Mouse (Mus musculus): Measurements from ENCODE around the gene Cks1b. TPM values are rescaled to one million over a fixed set of nuclear protein-coding genes. Genes with fewer than 3 reads are reported as not detected.

The Cks1b gene
- polyA plus RNA-seq, 1 experiment from 2014 or later, result 495 TPM

- Histone ChIP-seq H3K4me3 (ENCODE audit: low read depth, low read length) (no peak overlapping the region), H3K27ac (ENCODE audit: low read depth, low read length) (no peak overlapping the region), H3K4me1 (replicated peaks; ENCODE audit: control insufficient read depth, insufficient read depth, low read length) (peaks cover 4% of the 10 kb centered on the region; the same call in 1 of the 2 replicates), H3K27me3 (ENCODE audit: control insufficient read depth, insufficient read depth, low read length) (no peaks in the 10 kb centered on the region), H3K9ac (ENCODE audit: low read length) (no peak overlapping the region; the same call in 1 of the 2 replicates), H3K9me3 (ENCODE audit: control insufficient read depth, low read length) (no peaks in the 10 kb centered on the region), H3K36me3 (ENCODE audit: control insufficient read depth, insufficient read depth, low read length) (no peaks in the 10 kb centered on the region), H3K4me2 (ENCODE audit: low read depth, low read length, severe bottlenecking) (no peak overlapping the region)
- DNase-seq (ENCODE audit: low spot score) (no peak), ATAC-seq (replicated peaks; ENCODE audit: low FRiP score) (no peak)
- WGBS, result 51% methylated on average over 12 of the region's 12 CpGs
Measured at GRCm38 (mm10) chr3:89384331-89385076, 33.7 kb downstream of the Cks1b start.

- ATAC-seq (replicated peaks; ENCODE audit: low FRiP score) (no peak), DNase-seq (ENCODE audit: low spot score) (no peak)
- no peak overlapping the region for H3K27ac ChIP-seq (ENCODE audit: low read depth, low read length)
- no peak overlapping the region for H3K4me3 ChIP-seq (ENCODE audit: low read depth, low read length)
- no peaks in the 10 kb centered on the region for H3K36me3 ChIP-seq (ENCODE audit: control insufficient read depth, insufficient read depth, low read length)
- 84% methylated on average over 5 of the region's 5 CpGs for WGBS
- H3K4me1 ChIP-seq (replicated peaks; ENCODE audit: control insufficient read depth, insufficient read depth, low read length), result peaks cover 6% of the 10 kb centered on the region
- H3K9ac ChIP-seq (ENCODE audit: low read length), result no peak overlapping the region
- no peak overlapping the region for H3K4me2 ChIP-seq (ENCODE audit: low read depth, low read length, severe bottlenecking)
- H3K27me3 ChIP-seq (ENCODE audit: control insufficient read depth, insufficient read depth, low read length), result no peaks in the 10 kb centered on the region
- no peaks in the 10 kb centered on the region for H3K9me3 ChIP-seq (ENCODE audit: control insufficient read depth, low read length)
Measured at GRCm38 (mm10) chr3:89383651-89384255, 34.4 kb downstream of the Cks1b start.

GRCm38 (mm10) chr3:89382950-89383349 lies 35.2 kb downstream of the Cks1b start:
- ATAC-seq (replicated peaks; ENCODE audit: low FRiP score) (no peak), DNase-seq (ENCODE audit: low spot score) (no peak)
- no peaks in the 10 kb centered on the region for H3K27me3 ChIP-seq (ENCODE audit: control insufficient read depth, insufficient read depth, low read length)
- 77% methylated on average over 5 of the region's 5 CpGs for WGBS
- no peak overlapping the region for H3K27ac ChIP-seq (ENCODE audit: low read depth, low read length)
- no peak overlapping the region for H3K4me2 ChIP-seq (ENCODE audit: low read depth, low read length, severe bottlenecking)
- H3K4me1 ChIP-seq (replicated peaks; ENCODE audit: control insufficient read depth, insufficient read depth, low read length), result peaks cover 8% of the 10 kb centered on the region
- no peak overlapping the region for H3K4me3 ChIP-seq (ENCODE audit: low read depth, low read length)
- no peaks in the 10 kb centered on the region for H3K9me3 ChIP-seq (ENCODE audit: control insufficient read depth, low read length)
- no peak overlapping the region for H3K9ac ChIP-seq (ENCODE audit: low read length)
- H3K36me3 ChIP-seq (ENCODE audit: control insufficient read depth, insufficient read depth, low read length), result no peaks in the 10 kb centered on the region

GRCm38 (mm10) chr3:89382033-89382882 lies 35.9 kb downstream of the Cks1b start:
- no peaks in the 10 kb centered on the region for H3K9me3 ChIP-seq (ENCODE audit: control insufficient read depth, low read length)
- H3K27me3 ChIP-seq (ENCODE audit: control insufficient read depth, insufficient read depth, low read length), result no peaks in the 10 kb centered on the region
- DNase-seq (ENCODE audit: low spot score) (no peak), ATAC-seq (replicated peaks; ENCODE audit: low FRiP score) (no peak)
- WGBS, result 90% methylated on average over 9 of the region's 9 CpGs
- no peaks in the 10 kb centered on the region for H3K36me3 ChIP-seq (ENCODE audit: control insufficient read depth, insufficient read depth, low read length)
- H3K4me3 ChIP-seq (ENCODE audit: low read depth, low read length), result no peak overlapping the region
- H3K4me2 ChIP-seq (ENCODE audit: low read depth, low read length, severe bottlenecking), result no peak overlapping the region
- peaks cover 8% of the 10 kb centered on the region for H3K4me1 ChIP-seq (replicated peaks; ENCODE audit: control insufficient read depth, insufficient read depth, low read length)
- H3K27ac ChIP-seq (ENCODE audit: low read depth, low read length), result no peak overlapping the region
- H3K9ac ChIP-seq (ENCODE audit: low read length), result no peak overlapping the region

GRCm38 (mm10) chr3:89381233-89381632 lies 37.0 kb downstream of the Cks1b start:
- Histone ChIP-seq H3K4me3 (ENCODE audit: low read depth, low read length) (no peak overlapping the region), H3K4me1 (replicated peaks; ENCODE audit: control insufficient read depth, insufficient read depth, low read length) (peaks cover 8% of the 10 kb centered on the region), H3K27me3 (ENCODE audit: control insufficient read depth, insufficient read depth, low read length) (no peaks in the 10 kb centered on the region), H3K9me3 (ENCODE audit: control insufficient read depth, low read length) (no peaks in the 10 kb centered on the region), H3K36me3 (ENCODE audit: control insufficient read depth, insufficient read depth, low read length) (no peaks in the 10 kb centered on the region), H3K9ac (ENCODE audit: low read length) (no peak overlapping the region), H3K4me2 (ENCODE audit: low read depth, low read length, severe bottlenecking) (no peak overlapping the region), H3K27ac (ENCODE audit: low read depth, low read length) (no peak overlapping the region)
- ATAC-seq (replicated peaks; ENCODE audit: low FRiP score) (no peak), DNase-seq (ENCODE audit: low spot score) (no peak)
- WGBS, result 83% methylated on average over 11 of the region's 11 CpGs

GRCm38 (mm10) chr3:89380711-89381110 lies 37.5 kb downstream of the Cks1b start:
- Histone ChIP-seq H3K27me3 (ENCODE audit: control insufficient read depth, insufficient read depth, low read length) (no peaks in the 10 kb centered on the region), H3K9ac (ENCODE audit: low read length) (no peak overlapping the region), H3K9me3 (ENCODE audit: control insufficient read depth, low read length) (no peaks in the 10 kb centered on the region), H3K27ac (ENCODE audit: low read depth, low read length) (no peak overlapping the region), H3K4me3 (ENCODE audit: low read depth, low read length) (no peak overlapping the region), H3K4me1 (replicated peaks; ENCODE audit: control insufficient read depth, insufficient read depth, low read length) (peaks cover 8% of the 10 kb centered on the region), H3K4me2 (ENCODE audit: low read depth, low read length, severe bottlenecking) (no peak overlapping the region), H3K36me3 (ENCODE audit: control insufficient read depth, insufficient read depth, low read length) (no peaks in the 10 kb centered on the region)
- DNase-seq (ENCODE audit: low spot score) (no peak), ATAC-seq (replicated peaks; ENCODE audit: low FRiP score) (no peak)
- WGBS, result 93% methylated on average over 18 of the region's 18 CpGs

- Histone ChIP-seq H3K9me3 (ENCODE audit: control insufficient read depth, low read length) (no peaks in the 10 kb centered on the region), H3K4me1 (replicated peaks; ENCODE audit: control insufficient read depth, insufficient read depth, low read length) (peaks cover 8% of the 10 kb centered on the region), H3K4me3 (ENCODE audit: low read depth, low read length) (no peak overlapping the region), H3K36me3 (ENCODE audit: control insufficient read depth, insufficient read depth, low read length) (no peaks in the 10 kb centered on the region), H3K27ac (ENCODE audit: low read depth, low read length) (no peak overlapping the region), H3K27me3 (ENCODE audit: control insufficient read depth, insufficient read depth, low read length) (no peaks in the 10 kb centered on the region), H3K4me2 (ENCODE audit: low read depth, low read length, severe bottlenecking) (no peak overlapping the region), H3K9ac (ENCODE audit: low read length) (no peak overlapping the region)
- ATAC-seq (replicated peaks; ENCODE audit: low FRiP score) (no peak), DNase-seq (ENCODE audit: low spot score) (no peak)
- WGBS, result 95% methylated on average over 14 of the region's 14 CpGs
Measured at GRCm38 (mm10) chr3:89380291-89380690, 37.9 kb downstream of the Cks1b start.

GRCm38 (mm10) chr3:89379388-89380131 lies 38.6 kb downstream of the Cks1b start:
- Histone ChIP-seq H3K4me1 (replicated peaks; ENCODE audit: control insufficient read depth, insufficient read depth, low read length) (peaks cover 5% of the 10 kb centered on the region), H3K27ac (ENCODE audit: low read depth, low read length) (no peak overlapping the region), H3K36me3 (ENCODE audit: control insufficient read depth, insufficient read depth, low read length) (no peaks in the 10 kb centered on the region), H3K9ac (ENCODE audit: low read length) (no peak overlapping the region), H3K27me3 (ENCODE audit: control insufficient read depth, insufficient read depth, low read length) (no peaks in the 10 kb centered on the region), H3K9me3 (ENCODE audit: control insufficient read depth, low read length) (no peaks in the 10 kb centered on the region), H3K4me3 (ENCODE audit: low read depth, low read length) (no peak overlapping the region), H3K4me2 (ENCODE audit: low read depth, low read length, severe bottlenecking) (no peak overlapping the region)
- WGBS, result 86% methylated on average over 31 of the region's 31 CpGs
- DNase-seq (ENCODE audit: low spot score) (no peak), ATAC-seq (replicated peaks; ENCODE audit: low FRiP score) (no peak)
